ENCODE assay signal across 9 mouse cellular contexts in the genomic region with DNA sequence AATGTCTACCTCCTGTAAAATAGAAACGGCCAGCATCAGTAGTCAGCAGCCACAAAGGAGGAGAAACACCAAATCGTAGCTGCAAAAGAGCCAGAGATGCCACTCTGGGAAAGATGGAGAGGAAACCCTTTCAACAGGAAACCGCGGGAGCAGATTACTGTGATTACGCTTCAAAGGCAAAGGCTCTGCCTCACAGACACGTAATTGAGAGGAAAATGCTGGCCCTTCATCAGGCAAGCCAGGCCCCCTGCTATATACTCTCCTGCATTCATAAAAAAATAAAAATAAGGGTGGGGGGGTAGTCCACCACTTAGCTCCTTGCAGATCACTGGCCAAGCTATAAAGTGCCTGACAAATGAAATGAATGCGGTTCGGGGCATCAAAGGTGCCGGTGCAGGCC. TPM values are rescaled to one million over a fixed set of nuclear protein-coding genes. Genes with fewer than 3 reads are reported as not detected.
DNase-seq lines count a peak whose midpoint lies in the region; ATAC-seq lines count a peak whose summit lies in the region.
"Had no signal": no experiment of that assay in that cellular context is flagged by ENCODE, and none has a peak within 500 bp of the region (broad histone marks: within the 10 kb centered on the region; RNA-seq: fewer than 3 reads in every experiment).

No protein-coding gene starts in this region.

- no peak overlapping the region for H3K9ac ChIP-seq in kidney, embryonic 15.5 days
- H3K9ac ChIP-seq in kidney, embryonic 16.5 days (replicated peaks; ENCODE audit: low read length): no peak overlapping the region
- no peak overlapping the region for H3K9ac ChIP-seq in embryonic facial prominence, embryonic 13.5 days
- H3K9ac ChIP-seq in midbrain, embryonic 13.5 days (replicated peaks): 0 out of 2 replicates have a peak overlapping the region, but pooled peaks have one; percentile 25

- no peak for ATAC-seq in CD4-positive, CD25-positive, alpha-beta regulatory T cell, adult 4 months
- ATAC-seq in kidney, embryonic 15.5 days (replicated peaks; ENCODE audit: low FRiP score): no peak
- ATAC-seq in kidney, embryonic 16.5 days (ENCODE audit: low FRiP score, low TSS enrichment): no peak
- no peak for ATAC-seq in embryonic facial prominence, embryonic 13.5 days (ENCODE audit: insufficient number of reproducible peaks, insufficient read depth, low FRiP score, low TSS enrichment, low read depth)
- ATAC-seq in midbrain, embryonic 13.5 days: no peak

- H3K4me3 ChIP-seq in kidney, embryonic 15.5 days (replicated peaks): no peak overlapping the region
- no peak overlapping the region for H3K4me3 ChIP-seq in kidney, embryonic 16.5 days (ENCODE audit: low read length)
- H3K4me3 ChIP-seq in embryonic facial prominence, embryonic 13.5 days: no peak overlapping the region
- H3K4me3 ChIP-seq in midbrain, embryonic 13.5 days (replicated peaks): no peak overlapping the region

- H3K27ac ChIP-seq in kidney, embryonic 15.5 days: peak overlapping the region; percentile 90
- H3K27ac ChIP-seq in kidney, embryonic 16.5 days (ENCODE audit: low read length): no peak overlapping the region
- H3K27ac ChIP-seq in embryonic facial prominence, embryonic 13.5 days: peak overlapping the region; percentile 60; the same call in 1 of the 2 replicates
- H3K27ac ChIP-seq in midbrain, embryonic 13.5 days: peak overlapping the region; percentile 91

- H3K27me3 ChIP-seq in kidney, embryonic 15.5 days: no peaks in the 10 kb centered on the region
- H3K27me3 ChIP-seq in kidney, embryonic 16.5 days (ENCODE audit: insufficient read depth, low read length): no peaks in the 10 kb centered on the region
- no peaks in the 10 kb centered on the region for H3K27me3 ChIP-seq in embryonic facial prominence, embryonic 13.5 days
- H3K27me3 ChIP-seq in midbrain, embryonic 13.5 days: no peaks in the 10 kb centered on the region

- H3K36me3 ChIP-seq in kidney, embryonic 15.5 days: peaks cover 18% of the 10 kb centered on the region
- H3K36me3 ChIP-seq in kidney, embryonic 16.5 days (ENCODE audit: insufficient read depth, low read length): peaks cover 6% of the 10 kb centered on the region; the same call in 1 of the 2 replicates
- H3K36me3 ChIP-seq in embryonic facial prominence, embryonic 13.5 days: peaks cover 6% of the 10 kb centered on the region; the same call in 1 of the 2 replicates
- no peaks in the 10 kb centered on the region for H3K36me3 ChIP-seq in midbrain, embryonic 13.5 days

- WGBS in kidney, embryonic 15.5 days: 12% methylated on average over 9 of the region's 9 CpGs
- 14% methylated on average over 9 of the region's 9 CpGs for WGBS in kidney, embryonic 16.5 days
- 33% methylated on average over 9 of the region's 9 CpGs for WGBS in embryonic facial prominence, embryonic 13.5 days
- 20% methylated on average over 9 of the region's 9 CpGs for WGBS in midbrain, embryonic 13.5 days

- H3K9me3 ChIP-seq in kidney, embryonic 15.5 days (replicated peaks): no peaks in the 10 kb centered on the region
- H3K9me3 ChIP-seq in kidney, embryonic 16.5 days (ENCODE audit: low read length): no peaks in the 10 kb centered on the region
- H3K9me3 ChIP-seq in embryonic facial prominence, embryonic 13.5 days: no peaks in the 10 kb centered on the region
- no peaks in the 10 kb centered on the region for H3K9me3 ChIP-seq in midbrain, embryonic 13.5 days

- DNase-seq in CD4-positive, CD25-positive, alpha-beta regulatory T cell, adult 2 months (ENCODE audit: low read depth, low spot score): peak; percentile 50
- DNase-seq in left cerebral cortex, adult 8-10 months (ENCODE audit: low spot score in 2 of 2): no peak
- no peak for DNase-seq in right cerebral cortex, postnatal 4 days
- DNase-seq: thymus, postnatal 36 days had no signal

- peaks cover 73% of the 10 kb centered on the region for H3K4me1 ChIP-seq in kidney, embryonic 15.5 days
- peaks cover 67% of the 10 kb centered on the region for H3K4me1 ChIP-seq in kidney, embryonic 16.5 days (ENCODE audit: insufficient read depth, low read length)
- peaks cover 63% of the 10 kb centered on the region for H3K4me1 ChIP-seq in embryonic facial prominence, embryonic 13.5 days
- H3K4me1 ChIP-seq in midbrain, embryonic 13.5 days (replicated peaks): peaks cover 82% of the 10 kb centered on the region

- H3K4me2 ChIP-seq in kidney, embryonic 15.5 days: peak overlapping the region; percentile 52; the same call in 1 of the 2 replicates
- no peak overlapping the region for H3K4me2 ChIP-seq in kidney, embryonic 16.5 days (replicated peaks; ENCODE audit: low read depth, low read length)
- peak overlapping the region; percentile 49; the same call in 1 of the 2 replicates for H3K4me2 ChIP-seq in embryonic facial prominence, embryonic 13.5 days
- H3K4me2 ChIP-seq in midbrain, embryonic 13.5 days (replicated peaks): peak overlapping the region; percentile 51

RNA-seq across cellular contexts. Expression of a gene that starts 28.3 kb away (rescaled TPM):
- 10 to 100 TPM; 74.4 to 76.7 TPM for polyA plus RNA-seq in CD4-positive, CD25-positive, alpha-beta regulatory T cell, adult 4 months (2017; shearing (Covaris generic))
- 33.5 and 36.1 TPM in 2 replicates for polyA plus RNA-seq in kidney, embryonic 15.5 days (2015; fragmentation: Nextera tagmentation; extraction: Ambion mirVana)
- 30.5 and 35.0 TPM in 2 replicates for polyA plus RNA-seq in kidney, embryonic 16.5 days (2015; fragmentation: Nextera tagmentation; extraction: Ambion mirVana)
- polyA plus RNA-seq in embryonic facial prominence, embryonic 13.5 days (2015; fragmentation: Nextera tagmentation; extraction: Ambion mirVana): 36.0 and 36.4 TPM in 2 replicates
- 43.6 and 47.1 TPM in 2 replicates for polyA plus RNA-seq in midbrain, embryonic 13.5 days (2015; fragmentation: Nextera tagmentation; extraction: Ambion mirVana)
- total RNA-seq in left cerebral cortex, adult 8-10 months (2022): 10 to 100 TPM; 86.3 to 93.9 (median 90.7) TPM

RNA-seq across cellular contexts. Expression of a gene that starts 55.8 kb away (rescaled TPM):
- 10 to 100 TPM; 14.3 to 16.3 TPM for polyA plus RNA-seq in CD4-positive, CD25-positive, alpha-beta regulatory T cell, adult 4 months (2017; shearing (Covaris generic))
- 19.9 and 20.2 TPM in 2 replicates for polyA plus RNA-seq in kidney, embryonic 15.5 days (2015; fragmentation: Nextera tagmentation; extraction: Ambion mirVana)
- polyA plus RNA-seq in kidney, embryonic 16.5 days (2015; fragmentation: Nextera tagmentation; extraction: Ambion mirVana): 19.2 and 22.7 TPM in 2 replicates
- polyA plus RNA-seq in embryonic facial prominence, embryonic 13.5 days (2015; fragmentation: Nextera tagmentation; extraction: Ambion mirVana): 17.1 and 17.4 TPM in 2 replicates
- 13.7 and 16.0 TPM in 2 replicates for polyA plus RNA-seq in midbrain, embryonic 13.5 days (2015; fragmentation: Nextera tagmentation; extraction: Ambion mirVana)
- 10 to 100 TPM in 2 of 4 experiments, 1 to 10 TPM in 2; 8.4 to 10.9 (median 9.9) TPM for total RNA-seq in left cerebral cortex, adult 8-10 months (2022)
